Mouse (Mus musculus) G1E (cell line): ENCODE results near the gene Mrgprd. TPM values are rescaled to one million over a fixed set of nuclear protein-coding genes. Genes with fewer than 3 reads are reported as not detected.

Source experiments
- ATAC-seq: 2 replicates; pipeline ENCODE4 v1.8.0; 2016; ENCODE audit warnings: mild to moderate bottlenecking; ENCODE audit not compliant: insufficient number of reproducible peaks, poor library complexity, low FRiP score, severe bottlenecking; ENCODE audit errors: extremely low read depth
- DNase-seq: peaks from one replicate; pipeline ENCODE4 v3.0.0; 2012; ENCODE audit warnings: low spot score
- H3K27me3 ChIP-seq: 2 replicates; pipeline ENCODE4 v1.6.1; 2012; ENCODE audit warnings: mild to moderate bottlenecking, low read length, inconsistent platforms; ENCODE audit not compliant: insufficient read depth
- H3K36me3 ChIP-seq: replicated peaks from 2 replicates; pipeline ENCODE3; 2012; ENCODE audit warnings: mild to moderate bottlenecking, inconsistent platforms
- H3K4me1 ChIP-seq: 2 replicates; pipeline ENCODE4 v1.6.1; 2012; ENCODE audit warnings: low read depth, low read length, inconsistent platforms, mixed read lengths; ENCODE audit not compliant: insufficient read depth
- H3K4me3 ChIP-seq: 2 replicates; pipeline ENCODE4 v1.5.1; 2012; ENCODE audit warnings: low read depth, mild to moderate bottlenecking, inconsistent platforms, low read length, moderate library complexity, mixed read lengths
- H3K9me3 ChIP-seq: replicated peaks from 2 replicates; pipeline ENCODE4 v1.6.1; 2012; ENCODE audit warnings: inconsistent platforms
- CTCF ChIP-seq: IDR thresholded peaks from 2 replicates; pipeline ENCODE4 v1.5.1; 2012; ENCODE audit warnings: low read depth, low read length, inconsistent platforms, mixed read lengths
- GATA1 ChIP-seq: IDR thresholded peaks from 2 replicates; pipeline ENCODE4 v1.6.1; 2012; ENCODE audit warnings: borderline replicate concordance, low read length, inconsistent platforms, mixed read lengths
- GATA2 ChIP-seq: IDR thresholded peaks from 2 replicates; pipeline ENCODE4 v1.6.1; 2012; ENCODE audit warnings: low read depth, low read length, inconsistent platforms, borderline replicate concordance
- POLR2AphosphoS5 ChIP-seq: IDR thresholded peaks from 2 replicates; pipeline ENCODE4 v1.6.1; 2012; ENCODE audit warnings: low read depth, low read length, inconsistent platforms; ENCODE audit not compliant: insufficient replicate concordance
- TAL1 ChIP-seq: conservative IDR thresholded peaks from 2 replicates; pipeline ENCODE4 v1.6.1; 2012; ENCODE audit warnings: low read depth, low read length, inconsistent platforms, mixed read lengths
- polyA plus RNA-seq: library from polyadenylated mRNA; stranded (reverse); fragments of >175 nt; gene quantifications from 2 replicates; pipeline ENCODE4 v1.2.3, GENCODE M21; 2012
- total RNA-seq, 2 experiments: library from RNA; stranded (forward) in 1 of 2; stranded (reverse) in 1 of 2; fragments of 200-1000 nt in 1 of 2; fragments of >200 nt in 1 of 2; fragmentation: Nextera tagmentation in 1 of 2; gene quantifications; 2 replicates each; pipeline ENCODE4 v1.2.3; 2014 to 2017

The Mrgprd gene
- total and polyA plus RNA-seq, 3 experiments = 0.11 TPM; not detected in 2

- Histone ChIP-seq H3K27me3 (peaks cover 9% of the 10 kb centered on the region; the same call in 1 of the 2 replicates), H3K9me3 (no peaks in the 10 kb centered on the region), H3K4me3 (no peak overlapping the region), H3K36me3 (no peaks in the 10 kb centered on the region), H3K4me1 (no peaks in the 10 kb centered on the region)
- DNase-seq = no peak
- no peak for ATAC-seq
- no peak for TF ChIP-seq GATA2
- no peak for TF ChIP-seq GATA1
- TF ChIP-seq POLR2AphosphoS5 = no peak
Observed at GRCm38 (mm10) chr7:145329982-145330381, 15.3 kb downstream of the Mrgprd start.

GRCm38 (mm10) chr7:145330641-145331040 is 16.0 kb downstream of the Mrgprd start:
- Histone ChIP-seq H3K9me3 (no peaks in the 10 kb centered on the region), H3K4me3 (no peak overlapping the region), H3K27me3 (peaks cover 9% of the 10 kb centered on the region; the same call in 1 of the 2 replicates), H3K4me1 (no peaks in the 10 kb centered on the region), H3K36me3 (no peaks in the 10 kb centered on the region)
- no peak for TF ChIP-seq TAL1
- no peak for TF ChIP-seq POLR2AphosphoS5
- no peak for TF ChIP-seq GATA2
- no peak for TF ChIP-seq GATA1
- ATAC-seq (no peak), DNase-seq (no peak)

GRCm38 (mm10) chr7:145332376-145333041 is 17.9 kb downstream of the Mrgprd start:
- TF ChIP-seq CTCF = no peak
- no peak for TF ChIP-seq GATA2
- no peak overlapping the region for H3K4me3 ChIP-seq
- H3K9me3 ChIP-seq = no peaks in the 10 kb centered on the region
- ATAC-seq (no peak), DNase-seq (no peak)
- no peaks in the 10 kb centered on the region for H3K4me1 ChIP-seq
- H3K27me3 ChIP-seq = peaks cover 9% of the 10 kb centered on the region; the same call in 1 of the 2 replicates
- no peaks in the 10 kb centered on the region for H3K36me3 ChIP-seq

- no peak for DNase-seq
- ATAC-seq = no peak
Observed at GRCm38 (mm10) chr7:145333936-145334335, 19.3 kb downstream of the Mrgprd start.

GRCm38 (mm10) chr7:145334428-145335027 is 19.9 kb downstream of the Mrgprd start:
- ATAC-seq (no peak), DNase-seq (no peak)
- H3K4me1 ChIP-seq = no peaks in the 10 kb centered on the region
- H3K4me3 ChIP-seq = no peak overlapping the region
- H3K9me3 ChIP-seq = no peaks in the 10 kb centered on the region
- TF ChIP-seq GATA1 = no peak
- no peak for TF ChIP-seq CTCF
- TF ChIP-seq TAL1 = no peak
- no peak for TF ChIP-seq GATA2
- no peak for TF ChIP-seq POLR2AphosphoS5
- H3K27me3 ChIP-seq = peaks cover 5% of the 10 kb centered on the region; the same call in 1 of the 2 replicates
- H3K36me3 ChIP-seq = no peaks in the 10 kb centered on the region

More at GRCm38 (mm10) chr7:145333936-145334335, 19.3 kb downstream of the Mrgprd start:
- TF ChIP-seq CTCF = no peak
- no peak for TF ChIP-seq POLR2AphosphoS5
- TF ChIP-seq TAL1 = no peak
- no peak for TF ChIP-seq GATA1
- TF ChIP-seq GATA2 = no peak
- H3K27me3 ChIP-seq = peaks cover 5% of the 10 kb centered on the region; the same call in 1 of the 2 replicates
- H3K36me3 ChIP-seq = no peaks in the 10 kb centered on the region
- no peak overlapping the region for H3K4me3 ChIP-seq
- H3K9me3 ChIP-seq = no peaks in the 10 kb centered on the region
- H3K4me1 ChIP-seq = no peaks in the 10 kb centered on the region

GRCm38 (mm10) chr7:145335199-145335598 is 20.6 kb downstream of the Mrgprd start:
- ATAC-seq (no peak), DNase-seq (no peak)
- no peak for TF ChIP-seq GATA2
- TF ChIP-seq POLR2AphosphoS5 = no peak
- no peak for TF ChIP-seq CTCF
- no peak for TF ChIP-seq GATA1
- no peak for TF ChIP-seq TAL1
- Histone ChIP-seq H3K9me3 (no peaks in the 10 kb centered on the region), H3K27me3 (peaks cover 5% of the 10 kb centered on the region; the same call in 1 of the 2 replicates), H3K4me3 (no peak overlapping the region), H3K36me3 (no peaks in the 10 kb centered on the region), H3K4me1 (no peaks in the 10 kb centered on the region)
